Mouse (Mus musculus): Measurements from ENCODE around the gene Zfp30.

The Zfp30 gene

DNA sequence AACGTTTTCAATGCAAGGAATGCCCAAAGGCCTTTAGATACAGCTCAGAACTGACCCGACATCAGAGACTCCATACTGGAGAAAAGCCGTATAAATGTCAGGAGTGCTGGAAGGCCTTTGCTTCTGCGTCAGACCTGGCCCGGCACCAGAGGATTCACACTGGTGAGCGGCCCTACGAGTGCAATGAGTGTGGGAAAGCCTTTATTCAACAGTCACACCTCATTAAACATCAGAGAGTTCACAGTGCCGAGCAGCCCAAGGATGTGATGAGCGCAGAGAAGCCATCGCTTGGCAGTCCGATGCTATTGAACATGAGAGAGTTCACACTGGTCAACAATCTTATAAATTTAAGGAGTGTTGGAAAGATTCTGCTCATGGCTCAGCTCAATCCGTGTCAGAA is 46.0 kb downstream of the Zfp30 start:
- DNase-seq (ENCODE audit: low read depth, low spot score), result no peak

- no peak for DNase-seq (ENCODE audit: low read depth, low spot score)
Measured at GRCm38 (mm10) chr7:29836816-29837215, 53.0 kb downstream of the Zfp30 start.

- peak; percentile 73 for DNase-seq (ENCODE audit: low read depth, low spot score)
Measured at GRCm38 (mm10) chr7:29839256-29839655, 55.5 kb downstream of the Zfp30 start.

GRCm38 (mm10) chr7:29842105-29842504 is 58.3 kb downstream of the Zfp30 start:
- DNase-seq (ENCODE audit: low read depth, low spot score), result no peak
